Mouse (Mus musculus) MEL (cell line): ENCODE results near the gene Stat5a. TPM values are rescaled to one million over a fixed set of nuclear protein-coding genes. Genes with fewer than 3 reads are reported as not detected.
A peak's percentile ranks its signal among the peaks of the same experiment; 100 is the strongest.

Source experiments
- DNase-seq: peaks from one replicate; pipeline ENCODE4 v3.0.0; 2011; ENCODE audit warnings: low read depth, low spot score
- H3K27ac ChIP-seq: 2 replicates; pipeline ENCODE4 v1.5.1; 2012; ENCODE audit warnings: low read depth, mild to moderate bottlenecking, control low read depth, low read length, moderate library complexity; ENCODE audit not compliant: control insufficient read depth
- H3K27me3 ChIP-seq, 2 experiments: fragments of 150-350 bp in 1 of 2; sonication (generic) in 1 of 2; 2 replicates each; pipeline ENCODE4 v1.6.1; 2012; ENCODE audit warnings: low read length in 2 of 2, mild to moderate bottlenecking in 2 of 2, improper control_type of control experiment in 1 of 2, moderate library complexity in 1 of 2; ENCODE audit not compliant: insufficient read depth in 2 of 2, control insufficient read depth in 1 of 2
- H3K36me3 ChIP-seq, 2 experiments: 2 replicates each; pipeline ENCODE4 v1.6.1; 2012 to 2014; ENCODE audit warnings: low read length in 2 of 2, improper control_type of control experiment in 1 of 2, inconsistent platforms in 1 of 2, mild to moderate bottlenecking in 1 of 2; ENCODE audit not compliant: insufficient read depth in 2 of 2, control insufficient read depth in 1 of 2
- H3K4me1 ChIP-seq, 2 experiments: fragments of 150-350 bp in 1 of 2; sonication (generic) in 1 of 2; 2 replicates each; pipeline ENCODE4 v1.6.1; 2012; ENCODE audit warnings: low read length in 2 of 2, improper control_type of control experiment in 1 of 2, mild to moderate bottlenecking in 1 of 2; ENCODE audit not compliant: insufficient read depth in 2 of 2, control insufficient read depth in 1 of 2
- H3K4me3 ChIP-seq, 2 experiments: fragments of 150-350 bp in 1 of 2; sonication (generic) in 1 of 2; 2 replicates each; pipeline ENCODE4 v1.5.1; 2012; ENCODE audit warnings: low read depth in 2 of 2, low read length in 2 of 2, mild to moderate bottlenecking in 2 of 2, moderate library complexity in 2 of 2, control low read depth in 1 of 2, improper control_type of control experiment in 1 of 2; ENCODE audit not compliant: control insufficient read depth in 1 of 2, insufficient read depth in 1 of 2
- H3K79me2 ChIP-seq: 2 replicates; pipeline ENCODE4 v1.6.1; 2012; ENCODE audit warnings: mild to moderate bottlenecking, low read length, moderate library complexity; ENCODE audit not compliant: control insufficient read depth, poor library complexity, insufficient read depth
- H3K9ac ChIP-seq: 2 replicates; pipeline ENCODE4 v1.6.1; 2012; ENCODE audit warnings: low read depth, mild to moderate bottlenecking, control low read depth, low read length, moderate library complexity; ENCODE audit not compliant: control insufficient read depth, poor library complexity, severe bottlenecking
- H3K9me3 ChIP-seq: fragments of 150-350 bp; sonication (generic); replicated peaks from 2 replicates; pipeline ENCODE4 v1.6.1; 2012; ENCODE audit warnings: mild to moderate bottlenecking, low read length, improper control_type of control experiment, moderate library complexity; ENCODE audit not compliant: insufficient read depth
- BHLHE40 ChIP-seq: IDR thresholded peaks from 2 replicates; pipeline ENCODE4 v1.6.1; 2012; ENCODE audit warnings: low read depth, mild to moderate bottlenecking, inconsistent platforms, low read length, improper control_type of control experiment, borderline replicate concordance
- CHD1 ChIP-seq: IDR thresholded peaks from 2 replicates; pipeline ENCODE4 v1.6.1; 2012; ENCODE audit warnings: low read depth, mild to moderate bottlenecking, inconsistent platforms, low read length, improper control_type of control experiment
- CHD2 ChIP-seq: IDR thresholded peaks from 2 replicates; pipeline ENCODE4 v1.6.1; 2011; ENCODE audit warnings: low read length, improper control_type of control experiment
- CTCF ChIP-seq, 3 experiments: IDR thresholded peaks in 2 of 3; conservative IDR thresholded peaks in 1 of 3; 2 replicates each; pipeline ENCODE4 v1.5.1; 2011 to 2012; ENCODE audit warnings: low read length in 3 of 3, low read depth in 2 of 3, mild to moderate bottlenecking in 2 of 3, improper control_type of control experiment in 1 of 3, inconsistent platforms in 1 of 3, mixed read lengths in 1 of 3, moderate library complexity in 1 of 3; ENCODE audit not compliant: control insufficient read depth in 1 of 3, insufficient read depth in 1 of 3, poor library complexity in 1 of 3, severe bottlenecking in 1 of 3
- ELF1 ChIP-seq: IDR thresholded peaks from 2 replicates; pipeline ENCODE4 v1.6.1; 2014; ENCODE audit warnings: low read depth, mild to moderate bottlenecking, inconsistent platforms, low read length, improper control_type of control experiment, moderate library complexity
- EP300 ChIP-seq, 2 experiments: IDR thresholded peaks; 2 replicates each; pipeline ENCODE4 v1.6.1; 2011; ENCODE audit warnings: improper control_type of control experiment in 2 of 2, low read length in 2 of 2, low read depth in 1 of 2, mild to moderate bottlenecking in 1 of 2
- ETS1 ChIP-seq: IDR thresholded peaks from 2 replicates; pipeline ENCODE4 v1.6.1; 2012; ENCODE audit warnings: low read depth, mild to moderate bottlenecking, inconsistent platforms, low read length, improper control_type of control experiment, moderate library complexity
- GABPA ChIP-seq: IDR thresholded peaks from 2 replicates; pipeline ENCODE4 v1.6.1; 2012; ENCODE audit warnings: low read depth, mild to moderate bottlenecking, inconsistent platforms, low read length, improper control_type of control experiment, moderate library complexity
- HCFC1 ChIP-seq: IDR thresholded peaks from 2 replicates; pipeline ENCODE4 v1.6.1; 2012; ENCODE audit warnings: low read depth, mild to moderate bottlenecking, inconsistent platforms, low read length, improper control_type of control experiment, moderate library complexity
- MAFK ChIP-seq: IDR thresholded peaks from 2 replicates; pipeline ENCODE4 v1.6.1; 2011; ENCODE audit warnings: low read depth, mild to moderate bottlenecking, low read length, improper control_type of control experiment, borderline replicate concordance
- MAX ChIP-seq: IDR thresholded peaks from 2 replicates; pipeline ENCODE4 v1.6.1; 2011; ENCODE audit warnings: low read length, improper control_type of control experiment
- MEF2A ChIP-seq: IDR thresholded peaks from 2 replicates; pipeline ENCODE4 v1.6.1; 2014; ENCODE audit warnings: low read depth, mild to moderate bottlenecking, inconsistent platforms, low read length, improper control_type of control experiment; ENCODE audit not compliant: poor library complexity, insufficient replicate concordance, severe bottlenecking; ENCODE audit errors: extremely low read depth
- MXI1 ChIP-seq: IDR thresholded peaks from 2 replicates; pipeline ENCODE4 v1.6.1; 2011; ENCODE audit warnings: mild to moderate bottlenecking, low read depth, low read length, improper control_type of control experiment
- MYB ChIP-seq: IDR thresholded peaks from 2 replicates; pipeline ENCODE4 v1.6.1; 2011; ENCODE audit warnings: mild to moderate bottlenecking, low read depth, low read length, improper control_type of control experiment
- MYC ChIP-seq: IDR thresholded peaks from 2 replicates; pipeline ENCODE4 v1.6.1; 2011; ENCODE audit warnings: low read depth, mild to moderate bottlenecking, low read length, improper control_type of control experiment, moderate library complexity
- NELFE ChIP-seq: IDR thresholded peaks from 2 replicates; pipeline ENCODE4 v1.6.1; 2011; ENCODE audit warnings: low read depth, low read length, improper control_type of control experiment
- NRF1 ChIP-seq: IDR thresholded peaks from 2 replicates; pipeline ENCODE4 v1.6.1; 2014; ENCODE audit warnings: low read depth, mild to moderate bottlenecking, inconsistent platforms, low read length, improper control_type of control experiment, moderate library complexity; ENCODE audit not compliant: poor library complexity, insufficient read depth, severe bottlenecking
- POLR2A ChIP-seq, 2 experiments: IDR thresholded peaks; 2 replicates each; pipeline ENCODE4 v1.6.1; 2011 to 2012; ENCODE audit warnings: low read length in 2 of 2, mild to moderate bottlenecking in 2 of 2, control low read depth in 1 of 2, improper control_type of control experiment in 1 of 2, low read depth in 1 of 2, moderate library complexity in 1 of 2; ENCODE audit not compliant: control insufficient read depth in 1 of 2, insufficient read depth in 1 of 2, poor library complexity in 1 of 2
- POLR2AphosphoS2 ChIP-seq: IDR thresholded peaks from 2 replicates; pipeline ENCODE4 v1.6.1; 2011; ENCODE audit warnings: low read length, improper control_type of control experiment
- RAD21 ChIP-seq: IDR thresholded peaks from 2 replicates; pipeline ENCODE4 v1.6.1; 2011; ENCODE audit warnings: mild to moderate bottlenecking, low read depth, low read length, improper control_type of control experiment
- SIN3A ChIP-seq: IDR thresholded peaks from 2 replicates; pipeline ENCODE4 v1.6.1; 2012; ENCODE audit warnings: low read length, improper control_type of control experiment, inconsistent platforms
- SMC3 ChIP-seq: IDR thresholded peaks from 2 replicates; pipeline ENCODE4 v1.6.1; 2011; ENCODE audit warnings: low read depth, low read length, improper control_type of control experiment
- TAL1 ChIP-seq: IDR thresholded peaks from 2 replicates; pipeline ENCODE4 v1.6.1; 2012; ENCODE audit warnings: mild to moderate bottlenecking, inconsistent platforms, low read length, moderate library complexity, mixed read lengths
- TBP ChIP-seq: IDR thresholded peaks from 2 replicates; pipeline ENCODE4 v1.8.0; 2011; ENCODE audit warnings: low read depth, low read length, improper control_type of control experiment
- UBTF ChIP-seq: IDR thresholded peaks from 2 replicates; pipeline ENCODE4 v1.6.1; 2012; ENCODE audit warnings: low read depth, mild to moderate bottlenecking, inconsistent platforms, low read length, improper control_type of control experiment, moderate library complexity, borderline replicate concordance; ENCODE audit not compliant: insufficient read depth
- USF1 ChIP-seq: IDR thresholded peaks from 2 replicates; pipeline ENCODE4 v1.6.1; 2014; ENCODE audit warnings: low read depth, mild to moderate bottlenecking, inconsistent platforms, low read length, improper control_type of control experiment, moderate library complexity
- USF2 ChIP-seq, 2 experiments: IDR thresholded peaks; 2 replicates each; pipeline ENCODE4 v1.6.1; 2011 to 2012; ENCODE audit warnings: improper control_type of control experiment in 2 of 2, low read length in 2 of 2, borderline replicate concordance in 1 of 2, inconsistent platforms in 1 of 2, low read depth in 1 of 2, mild to moderate bottlenecking in 1 of 2; ENCODE audit not compliant: insufficient read depth in 1 of 2
- ZC3H11A ChIP-seq: IDR thresholded peaks from 2 replicates; pipeline ENCODE4 v1.6.1; 2012; ENCODE audit warnings: low read depth, mild to moderate bottlenecking, inconsistent platforms, low read length, improper control_type of control experiment
- ZKSCAN1 ChIP-seq: IDR thresholded peaks from 2 replicates; pipeline ENCODE4 v1.6.1; 2012; ENCODE audit warnings: low read depth, mild to moderate bottlenecking, inconsistent platforms, low read length, improper control_type of control experiment, moderate library complexity
- ZNF384 ChIP-seq: IDR thresholded peaks from 2 replicates; pipeline ENCODE4 v1.6.1; 2012; ENCODE audit warnings: low read depth, mild to moderate bottlenecking, inconsistent platforms, low read length, improper control_type of control experiment
- polyA plus RNA-seq, 2 experiments: library from polyadenylated mRNA; stranded (reverse) in 1 of 2; unstranded in 1 of 2; fragments of >175 nt in 1 of 2; fragments of >200 nt in 1 of 2; gene quantifications; 2 replicates each; pipeline versions ENCODE4 v1.2.1 to v1.2.4; 2012; ENCODE audit warnings: low replicate concordance in 2 of 2, low read depth in 1 of 2; ENCODE audit not compliant: insufficient read length in 2 of 2, insufficient read depth in 1 of 2, missing spikeins in 1 of 2
- total RNA-seq: library from RNA; depleted of rRNA; stranded (reverse); fragments of 300-350 nt; gene quantifications from 2 replicates; pipeline ENCODE4 v1.2.3, GENCODE M21; 2012

The Stat5a gene
- total and polyA plus RNA-seq, 3 experiments, result 54.2 to 86.8 TPM; not detected in 1

DNA sequence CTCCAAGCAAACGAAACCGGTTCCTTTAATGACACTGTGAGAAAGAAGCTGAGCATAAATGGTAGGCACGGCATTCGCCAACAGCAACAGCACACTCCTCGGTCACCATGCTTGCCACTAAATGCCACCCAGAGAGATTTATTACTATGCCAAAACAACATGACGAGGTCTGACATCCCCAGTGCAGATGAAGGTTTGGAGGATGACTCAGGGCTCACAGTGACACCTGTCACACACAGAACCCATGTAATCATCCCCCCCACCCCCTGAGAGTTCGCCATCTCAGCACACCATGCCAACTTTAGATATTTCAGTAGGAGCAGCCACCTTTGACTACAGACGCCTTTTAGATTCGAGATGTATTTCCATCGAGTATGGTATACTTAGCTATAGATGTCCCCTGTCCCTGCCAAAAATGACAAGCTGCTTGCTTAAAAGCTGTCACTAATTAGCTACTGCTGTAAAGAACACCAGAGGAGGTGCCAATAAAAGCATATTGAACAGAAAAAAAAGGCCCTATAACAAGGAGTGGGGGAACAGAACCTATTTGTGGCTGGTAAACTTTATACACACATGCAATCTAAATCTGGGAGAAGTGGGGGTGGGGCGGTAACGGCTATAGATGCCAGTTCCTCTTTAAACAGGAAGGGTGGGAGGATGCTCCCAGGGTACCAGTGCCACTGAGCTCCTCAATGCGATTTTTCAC, 32.8 kb upstream of the Stat5a start (continued):
- TF ChIP-seq ZC3H11A, result no peak
- TF ChIP-seq CTCF (IDR thresholded peaks at IDR 0.05 in 2 of 3, conservative IDR thresholded peaks at IDR 0.05 in 1 of 3; ENCODE audit: control insufficient read depth in 1 of 3, insufficient read depth in 1 of 3, low read depth in 2 of 3, low read length in 3 of 3, poor library complexity in 1 of 3, severe bottlenecking in 1 of 3), result no peak
- TF ChIP-seq HCFC1, result 0 out of 2 replicates have a peak, but pooled peaks have one; percentile 58
- no peak for TF ChIP-seq GABPA
- no peak for TF ChIP-seq SMC3
- peak; percentile 77 for TF ChIP-seq CHD2
- no peak for TF ChIP-seq CHD1
- TF ChIP-seq MAFK, result no peak
- no peak for TF ChIP-seq RAD21
- TF ChIP-seq MYB, result peak; percentile 89
- no peak; the same call in 1 of the 2 replicates for TF ChIP-seq ELF1
- no peak for TF ChIP-seq NELFE
- no peak for TF ChIP-seq MEF2A
- TF ChIP-seq POLR2A (IDR thresholded peaks at IDR 0.05; ENCODE audit: control insufficient read depth in 1 of 2, insufficient read depth in 1 of 2, low read depth in 1 of 2, low read length in 2 of 2, poor library complexity in 1 of 2), result no peak
- TF ChIP-seq MAX, result no peak; the same call in 1 of the 2 replicates
- peak; percentile 36; the same call in 1 of the 2 replicates for TF ChIP-seq ETS1
- 0 out of 2 replicates have a peak, but pooled peaks have one; percentile 39 for TF ChIP-seq MYC
- TF ChIP-seq USF1, result no peak

DNA sequence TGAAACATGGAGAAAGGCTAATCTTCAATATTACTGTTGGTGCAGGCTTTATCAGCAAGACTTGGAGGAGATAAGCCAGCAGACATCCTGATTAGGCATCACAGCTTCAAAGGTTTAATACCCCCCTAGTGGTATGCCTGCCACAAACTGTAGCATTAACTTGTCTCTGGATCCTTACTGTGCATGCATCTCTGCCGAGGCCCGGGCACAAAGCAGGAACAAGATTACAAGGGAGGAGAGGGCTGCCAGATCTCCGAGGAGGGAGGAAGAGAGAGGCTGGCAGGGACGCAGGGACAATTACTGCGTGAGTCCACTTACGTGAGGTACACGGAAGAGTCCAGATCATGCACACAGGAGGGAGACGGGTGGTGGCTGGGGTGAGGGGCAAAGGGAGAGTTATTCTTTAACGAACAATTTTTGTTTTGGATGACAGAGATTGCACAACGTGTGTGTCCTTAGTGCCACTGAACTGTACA, 30.4 kb upstream of the Stat5a start:
- peaks cover 0 to 46% of the 10 kb centered on the region in 2 experiments; a peak in 2 of 4 replicates for H3K36me3 ChIP-seq
- peaks cover 35 to 43% of the 10 kb centered on the region in 2 experiments for H3K4me1 ChIP-seq
- peaks cover 7% of the 10 kb centered on the region; the same call in 1 of the 2 replicates for H3K79me2 ChIP-seq
- no peak overlapping the region for H3K9ac ChIP-seq
- no peak overlapping the region for H3K27ac ChIP-seq
- DNase-seq, result peak; percentile 54
- H3K27me3 ChIP-seq, result no peaks in the 10 kb centered on the region
- H3K9me3 ChIP-seq, result no peaks in the 10 kb centered on the region
- no peak overlapping the region for H3K4me3 ChIP-seq
- TF ChIP-seq EP300 (IDR thresholded peaks at IDR 0.05; ENCODE audit: low read depth in 1 of 2, low read length in 2 of 2) (peak; percentile 53 to 68; a peak in 2 of 4 replicates), TBP (no peak), NRF1 (no peak), ELF1 (no peak), CHD1 (no peak), MAX (no peak), BHLHE40 (no peak), MXI1 (no peak), SMC3 (peak; percentile 2; the same call in 1 of the 2 replicates), MEF2A (no peak), TAL1 (no peak), MYC (no peak), GABPA (no peak), HCFC1 (no peak), POLR2A (IDR thresholded peaks at IDR 0.05; ENCODE audit: control insufficient read depth in 1 of 2, insufficient read depth in 1 of 2, low read depth in 1 of 2, low read length in 2 of 2, poor library complexity in 1 of 2) (no peak), ZNF384 (no peak), SIN3A (0 out of 2 replicates have a peak, but pooled peaks have one; percentile 25), USF2 (IDR thresholded peaks at IDR 0.05; ENCODE audit: borderline replicate concordance in 1 of 2, insufficient read depth in 1 of 2, low read depth in 1 of 2, low read length in 2 of 2) (no peak), ETS1 (peak; percentile 37; the same call in 1 of the 2 replicates), MYB (0 out of 2 replicates have a peak, but pooled peaks have one; percentile 17), USF1 (no peak), MAFK (no peak), UBTF (no peak), POLR2AphosphoS2 (no peak), ZKSCAN1 (no peak)
